In genomic region chr4:156184291-156184954, GRCm38 (mm10) we compare ENCODE assay signal across 1 mouse cellular context.
A peak's percentile ranks its signal among the peaks of the same experiment; 100 is the strongest.
TF ChIP-seq lines count a peak whose summit lies in the region.

No protein-coding gene starts in this region.

TF ChIP-seq in MEL, 35 proteins besides CTCF, POLR2A, EP300 and RAD21 (continued from another document):
- TF ChIP-seq TBP (IDR thresholded peaks at IDR 0.05; ENCODE audit: low read depth, low read length) = peak; percentile 48; the same call in 1 of the 2 replicates
- TF ChIP-seq ZNF384 (IDR thresholded peaks at IDR 0.05; ENCODE audit: low read depth, low read length) = no peak
- TF ChIP-seq ZKSCAN1 (IDR thresholded peaks at IDR 0.05; ENCODE audit: low read depth, low read length) = no peak
- no peak for TF ChIP-seq BHLHE40 (IDR thresholded peaks at IDR 0.05; ENCODE audit: borderline replicate concordance, low read depth, low read length)
- TF ChIP-seq ZC3H11A (IDR thresholded peaks at IDR 0.05; ENCODE audit: low read depth, low read length) = no peak
- TF ChIP-seq RCOR1 (IDR thresholded peaks at IDR 0.05; ENCODE audit: low read depth, low read length) = no peak; the same call in 1 of the 2 replicates
- no peak for TF ChIP-seq USF2 (IDR thresholded peaks at IDR 0.05; ENCODE audit: borderline replicate concordance in 1 of 2, insufficient read depth in 1 of 2, low read depth in 1 of 2, low read length in 2 of 2)
- TF ChIP-seq TAL1 (IDR thresholded peaks at IDR 0.05; ENCODE audit: low read length) = peak; percentile 28; the same call in 1 of the 2 replicates
- peak; percentile 75 for TF ChIP-seq ETS1 (IDR thresholded peaks at IDR 0.05; ENCODE audit: low read depth, low read length)
- TF ChIP-seq GATA1 (IDR thresholded peaks at IDR 0.05; ENCODE audit: low read depth, low read length) = peak; percentile 87
- no peak for TF ChIP-seq USF1 (IDR thresholded peaks at IDR 0.05; ENCODE audit: low read depth, low read length)
- peak; percentile 63; the same call in 1 of the 2 replicates for TF ChIP-seq TCF12 (IDR thresholded peaks at IDR 0.05; ENCODE audit: low read depth, low read length)
- TF ChIP-seq MEF2A (IDR thresholded peaks at IDR 0.05; ENCODE audit: extremely low read depth, insufficient replicate concordance, low read depth, low read length, poor library complexity, severe bottlenecking) = no peak
- TF ChIP-seq SMC3 (IDR thresholded peaks at IDR 0.05; ENCODE audit: low read depth, low read length) = no peak
- TF ChIP-seq ELF1 (IDR thresholded peaks at IDR 0.05; ENCODE audit: low read depth, low read length) = no peak
- TF ChIP-seq POLR2AphosphoS5 (IDR thresholded peaks at IDR 0.05; ENCODE audit: borderline replicate concordance, low read depth, low read length) = no peak
- TF ChIP-seq POLR2AphosphoS2 (IDR thresholded peaks at IDR 0.05; ENCODE audit: low read length) = no peak
- TF ChIP-seq MYC (IDR thresholded peaks at IDR 0.05; ENCODE audit: low read depth, low read length) = no peak
- no peak for TF ChIP-seq MAFK (IDR thresholded peaks at IDR 0.05; ENCODE audit: borderline replicate concordance, low read depth, low read length)
- 0 out of 2 replicates have a peak, but pooled peaks have one; percentile 13 for TF ChIP-seq HCFC1 (IDR thresholded peaks at IDR 0.05; ENCODE audit: low read depth, low read length)
- TF ChIP-seq GABPA (IDR thresholded peaks at IDR 0.05; ENCODE audit: low read depth, low read length) = no peak
- TF ChIP-seq CHD2 (IDR thresholded peaks at IDR 0.05; ENCODE audit: low read length) = no peak
- TF ChIP-seq SIN3A (IDR thresholded peaks at IDR 0.05; ENCODE audit: low read length) = peak; percentile 87
- TF ChIP-seq NRF1 (IDR thresholded peaks at IDR 0.05; ENCODE audit: insufficient read depth, low read depth, low read length, poor library complexity, severe bottlenecking) = no peak
- no peak for TF ChIP-seq JUND (IDR thresholded peaks at IDR 0.05; ENCODE audit: low read depth, low read length)
- TF ChIP-seq MXI1 (IDR thresholded peaks at IDR 0.05; ENCODE audit: low read depth, low read length) = peak; percentile 52; the same call in 1 of the 2 replicates
- no peak for TF ChIP-seq MAX (IDR thresholded peaks at IDR 0.05; ENCODE audit: low read length)
- no peak for TF ChIP-seq UBTF (IDR thresholded peaks at IDR 0.05; ENCODE audit: borderline replicate concordance, insufficient read depth, low read depth, low read length)
- peak; percentile 25; the same call in 1 of the 2 replicates for TF ChIP-seq MAZ (IDR thresholded peaks at IDR 0.05; ENCODE audit: low read depth, low read length)
- no peak for TF ChIP-seq KAT2A (conservative IDR thresholded peaks at IDR 0.05; ENCODE audit: low read depth, low read length)
- TF ChIP-seq MYB (IDR thresholded peaks at IDR 0.05; ENCODE audit: low read depth, low read length) = no peak
